Mouse (Mus musculus): ENCODE measurements around the gene Olfr103. TPM values are rescaled to one million over a fixed set of nuclear protein-coding genes. Genes with fewer than 3 reads are reported as not detected.

The Olfr103 gene
- polyA plus RNA-seq (2017; shearing (Covaris generic)) = not detected

GRCm38 (mm10) chr17:37339598-37339997 lies at the start of gene Olfr103:
Gene Olfr103, minus strand, starts transcription at chr17:37339698.

GRCm38 (mm10) chr17:37378733-37379132 lies 39.2 kb upstream of the Olfr103 start, which contains the start of gene Olfr105-ps:
Gene Olfr105-ps, plus strand, starts transcription at chr17:37379033.

GRCm38 (mm10) chr17:37359282-37359681 lies 19.8 kb upstream of the Olfr103 start, which contains the start of gene Olfr104-ps:
Gene Olfr104-ps, plus strand, starts transcription at chr17:37359582.

GRCm38 (mm10) chr17:37316954-37317353 lies 22.5 kb downstream of the Olfr103 start, which contains the start of gene Olfr102:
Gene Olfr102, minus strand, starts transcription at chr17:37317054.

GRCm38 (mm10) chr17:37304213-37304612 lies 35.3 kb downstream of the Olfr103 start, which contains the start of gene Olfr101:
Gene Olfr101, minus strand, starts transcription at chr17:37304313.

Other genes with a start within 250 kb of the Olfr103 start
- under 1 TPM; 0.10 to 0.13 TPM for gene Olfr91, start 241.4 kb downstream of the Olfr103 start, polyA plus RNA-seq (2017; shearing (Covaris generic))
- gene Olfr92, start 219.6 kb downstream of the Olfr103 start, polyA plus RNA-seq (2017; shearing (Covaris generic)) = under 1 TPM in 1 of 2 experiments, not detected in 1; 0.13 TPM
- not detected for gene Olfr93, start 178.2 kb downstream of the Olfr103 start, polyA plus RNA-seq (2017; shearing (Covaris generic))
- 1 to 10 TPM in 1 of 2 experiments, under 1 TPM in 1; 0.17 to 2.7 TPM for gene Ubd, start 145.8 kb downstream of the Olfr103 start, polyA plus RNA-seq (2017; shearing (Covaris generic))
- gene Olfr94, start 138.7 kb downstream of the Olfr103 start, polyA plus RNA-seq (2017; shearing (Covaris generic)) = not detected
- not detected for gene Olfr95, start 126.6 kb downstream of the Olfr103 start, polyA plus RNA-seq (2017; shearing (Covaris generic))
- under 1 TPM; 0.19 to 0.78 TPM for gene Olfr96, start 119.6 kb downstream of the Olfr103 start, polyA plus RNA-seq (2017; shearing (Covaris generic))
- gene Olfr97, start 102.4 kb downstream of the Olfr103 start, polyA plus RNA-seq (2017; shearing (Covaris generic)) = not detected
- under 1 TPM in 1 of 2 experiments, not detected in 1; 0.33 TPM for gene Olfr98, start 75.9 kb downstream of the Olfr103 start, polyA plus RNA-seq (2017; shearing (Covaris generic))
- gene H2-M3, start 69.5 kb downstream of the Olfr103 start, polyA plus RNA-seq (2017; shearing (Covaris generic)) = 100 to 1,000 TPM; 103 to 115 TPM
- gene Olfr99, start 56.2 kb downstream of the Olfr103 start, polyA plus RNA-seq (2017; shearing (Covaris generic)) = 1 to 10 TPM; 2.4 to 4.4 TPM
- under 1 TPM in 1 of 2 experiments, not detected in 1; 0.34 TPM for gene Olfr101, start 35.4 kb downstream of the Olfr103 start, polyA plus RNA-seq (2017; shearing (Covaris generic))
- 1 to 10 TPM in 1 of 2 experiments, under 1 TPM in 1; 0.46 to 1.3 TPM for gene Olfr102, start 22.6 kb downstream of the Olfr103 start, polyA plus RNA-seq (2017; shearing (Covaris generic))
- gene Olfr104-ps, start 19.9 kb upstream of the Olfr103 start, polyA plus RNA-seq (2017; shearing (Covaris generic)) = not detected
- gene Olfr105-ps, start 39.3 kb upstream of the Olfr103 start, polyA plus RNA-seq (2017; shearing (Covaris generic)) = under 1 TPM in 1 of 2 experiments, not detected in 1; 0.12 TPM
- gene Olfr106-ps, start 50.7 kb upstream of the Olfr103 start, polyA plus RNA-seq (2017; shearing (Covaris generic)) = not detected
- under 1 TPM; 0.05 to 0.44 TPM for gene Olfr107, start 59.5 kb upstream of the Olfr103 start, polyA plus RNA-seq (2017; shearing (Covaris generic))
- gene Olfr108, start 105.8 kb upstream of the Olfr103 start, polyA plus RNA-seq (2017; shearing (Covaris generic)) = not detected
- gene Olfr109, start 119.2 kb upstream of the Olfr103 start, polyA plus RNA-seq (2017; shearing (Covaris generic)) = under 1 TPM; 0.02 to 0.33 TPM
- gene H2-M2, start 143.9 kb upstream of the Olfr103 start, polyA plus RNA-seq (2017; shearing (Covaris generic)) = 1 to 10 TPM in 1 of 2 experiments, not detected in 1; 1.2 TPM
- gene Olfr110, start 152.8 kb upstream of the Olfr103 start, polyA plus RNA-seq (2017; shearing (Covaris generic)) = not detected
- not detected for gene Olfr111, start 168.3 kb upstream of the Olfr103 start, polyA plus RNA-seq (2017; shearing (Covaris generic))
- not detected for gene Olfr112, start 229.8 kb upstream of the Olfr103 start, polyA plus RNA-seq (2017; shearing (Covaris generic))
- under 1 TPM in 1 of 2 experiments, not detected in 1; 0.17 TPM for gene Olfr113, start 238.0 kb upstream of the Olfr103 start, polyA plus RNA-seq (2017; shearing (Covaris generic))

Measured in inflammation-experienced regulatory T-cells (primary cell).